Mouse (Mus musculus): ENCODE results near the gene Psme1. TPM values are rescaled to one million over a fixed set of nuclear protein-coding genes. Genes with fewer than 3 reads are reported as not detected.
A peak's percentile ranks its signal among the peaks of the same experiment; 100 is the strongest.

Psme1 gene
- polyA plus RNA-seq, 1 experiment = not detected

DNA sequence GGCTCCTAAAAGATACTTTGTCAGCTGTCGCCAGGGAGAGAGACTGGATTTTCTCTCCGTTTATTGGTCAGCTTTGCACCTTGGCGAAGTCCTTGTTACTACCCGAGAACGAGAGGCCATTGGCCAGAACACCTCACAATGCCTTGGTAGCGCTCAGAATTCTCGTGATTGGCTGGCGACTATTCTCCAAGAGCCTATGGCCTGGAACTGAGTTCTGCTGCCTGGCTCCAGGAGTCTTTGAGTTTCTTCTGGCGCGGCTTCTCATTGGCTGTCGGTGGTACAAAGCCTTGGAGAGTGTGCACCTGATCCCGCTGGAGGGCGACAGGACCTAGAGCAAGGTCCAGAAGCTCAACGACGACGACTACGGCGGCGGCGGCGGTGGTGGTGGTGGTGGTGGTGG is 39.9 kb downstream of the Psme1 start, which contains the start of gene Rec8:
Gene Rec8 (plus strand): TSS at position 216 of the 400 bp plus-strand sequence.
- TF ChIP-seq POLR2A (IDR thresholded peaks at IDR 0.05; ENCODE audit: insufficient read depth, low read depth, low read length) (no peak), CTCF (IDR thresholded peaks at IDR 0.05; ENCODE audit: insufficient read depth, low read depth, low read length) (no peak)
- no peak within 1 kb of the TSS for H3K27ac ChIP-seq (ENCODE audit: insufficient read depth, low read depth, low read length)
- peak within 1 kb of the TSS; percentile 12 for H3K4me3 ChIP-seq (ENCODE audit: insufficient read depth, low read depth, low read length)
- 32% methylated on average over 21 of the region's 21 CpGs for WGBS
- H3K4me1 ChIP-seq (ENCODE audit: control insufficient read depth, insufficient read depth, low read length) = no peaks in the 10 kb centered on the region

DNA sequence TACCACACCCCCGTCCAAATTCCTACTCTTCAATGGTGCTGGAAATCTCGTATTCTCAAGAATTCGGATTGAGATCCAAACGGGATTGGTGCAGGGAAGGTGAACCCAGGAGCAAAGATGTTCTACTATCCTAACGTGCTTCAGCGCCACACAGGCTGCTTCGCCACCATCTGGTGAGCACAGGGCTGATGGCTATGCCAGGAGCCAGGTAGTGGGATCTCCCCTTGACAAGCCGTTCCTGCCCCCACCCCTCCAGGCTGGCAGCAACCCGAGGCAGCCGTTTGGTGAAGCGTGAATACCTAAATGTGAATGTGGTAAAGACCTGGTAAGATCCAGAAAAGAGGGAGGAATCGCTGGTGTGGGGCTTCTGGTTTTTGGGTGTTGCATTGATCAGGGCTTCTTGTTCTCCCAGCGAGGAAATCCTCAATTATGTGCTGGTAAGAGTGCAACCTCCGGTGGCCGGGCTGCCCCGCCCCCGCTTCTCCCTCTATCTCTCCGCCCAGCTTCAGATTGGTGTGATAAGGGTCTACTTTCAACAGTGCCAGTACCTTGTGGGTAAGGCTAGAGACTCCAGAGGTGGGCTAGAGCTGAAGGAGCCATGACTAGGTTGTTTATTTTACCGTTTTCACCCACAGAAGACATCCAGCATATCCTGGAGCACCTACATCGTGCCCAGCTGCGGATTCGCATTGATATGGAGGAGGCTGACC is 40.7 kb downstream of the Psme1 start:
- H3K4me3 ChIP-seq (ENCODE audit: insufficient read depth, low read depth, low read length) = peak overlapping the region; percentile 12
- TF ChIP-seq CTCF (IDR thresholded peaks at IDR 0.05; ENCODE audit: insufficient read depth, low read depth, low read length) (no peak), POLR2A (IDR thresholded peaks at IDR 0.05; ENCODE audit: insufficient read depth, low read depth, low read length) (no peak)
- H3K27ac ChIP-seq (ENCODE audit: insufficient read depth, low read depth, low read length) = no peak overlapping the region
- WGBS = 55% methylated on average over 22 of the region's 22 CpGs
- H3K4me1 ChIP-seq (ENCODE audit: control insufficient read depth, insufficient read depth, low read length) = no peaks in the 10 kb centered on the region

DNA sequence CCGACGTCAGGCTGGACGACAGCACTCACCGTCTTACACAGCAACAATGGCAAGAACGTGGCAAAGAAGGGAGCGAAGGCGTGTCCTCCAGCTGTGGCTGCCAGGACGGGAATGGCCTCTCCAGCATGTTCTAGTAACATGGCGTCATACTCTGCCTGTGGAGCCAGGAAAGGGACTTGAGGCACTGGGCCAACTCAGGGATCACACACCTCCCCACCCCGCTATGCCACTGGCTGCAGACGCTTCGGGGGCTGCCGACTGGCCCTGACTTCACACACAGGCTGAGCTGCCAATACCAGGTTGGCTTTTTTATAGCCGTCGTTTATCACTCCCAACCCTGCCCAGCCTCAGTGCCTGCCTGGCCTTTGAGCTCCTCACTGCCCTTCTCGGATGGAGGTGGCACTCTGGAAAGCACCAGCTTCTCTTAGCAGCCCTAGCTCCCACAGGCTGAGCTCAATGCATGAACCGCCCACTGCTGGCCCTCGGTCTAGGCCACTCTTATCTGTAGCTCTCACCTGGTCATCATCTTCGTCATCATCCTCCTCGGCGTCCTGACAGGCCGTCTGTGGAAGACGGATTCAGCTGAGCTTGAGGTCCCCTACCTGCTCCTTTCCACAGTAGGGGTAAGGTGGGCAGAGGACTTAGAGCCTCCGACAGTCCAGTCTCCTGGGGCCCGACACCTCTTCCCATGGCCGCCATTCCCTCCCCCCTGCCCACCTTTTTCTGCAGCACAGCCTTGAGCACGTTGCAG is 50.3 kb downstream of the Psme1 start:
- 91% methylated on average over 27 of the region's 27 CpGs for WGBS
- Histone ChIP-seq H3K4me1 (ENCODE audit: control insufficient read depth, insufficient read depth, low read length) (no peaks in the 10 kb centered on the region), H3K27ac (ENCODE audit: insufficient read depth, low read depth, low read length) (no peak overlapping the region), H3K4me3 (ENCODE audit: insufficient read depth, low read depth, low read length) (no peak overlapping the region)
- TF ChIP-seq CTCF (IDR thresholded peaks at IDR 0.05; ENCODE audit: insufficient read depth, low read depth, low read length) (no peak), POLR2A (IDR thresholded peaks at IDR 0.05; ENCODE audit: insufficient read depth, low read depth, low read length) (no peak)

DNA sequence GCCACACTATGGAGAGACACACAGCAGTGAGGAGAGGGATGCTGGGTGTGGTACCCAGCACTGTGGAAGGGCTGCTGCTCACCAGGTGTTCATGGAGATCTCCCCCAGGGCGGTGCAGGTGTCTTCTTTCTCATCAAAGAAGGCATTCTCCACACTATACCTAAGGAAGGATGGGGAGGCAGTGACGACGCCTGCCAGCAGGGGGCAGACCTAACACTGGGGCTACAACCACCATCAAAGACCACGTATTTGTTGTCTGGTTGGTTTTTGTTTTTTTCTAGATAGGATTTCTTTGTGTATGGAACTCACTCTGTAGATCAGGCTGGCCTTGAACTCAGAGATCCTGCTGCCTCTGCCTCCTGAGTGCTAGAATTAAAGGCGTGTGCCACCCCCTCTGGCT is 51.4 kb downstream of the Psme1 start:
- TF ChIP-seq POLR2A (IDR thresholded peaks at IDR 0.05; ENCODE audit: insufficient read depth, low read depth, low read length) = no peak
- TF ChIP-seq CTCF (IDR thresholded peaks at IDR 0.05; ENCODE audit: insufficient read depth, low read depth, low read length) = no peak
- no peak overlapping the region for H3K4me3 ChIP-seq (ENCODE audit: insufficient read depth, low read depth, low read length)
- 46% methylated on average over 5 of the region's 5 CpGs for WGBS
- H3K27ac ChIP-seq (ENCODE audit: insufficient read depth, low read depth, low read length) = no peak overlapping the region
- H3K4me1 ChIP-seq (ENCODE audit: control insufficient read depth, insufficient read depth, low read length) = peaks cover 4% of the 10 kb centered on the region; the same call in 1 of the 2 replicates

Other genes with a start within 250 kb of the Psme1 start
- gene Dhrs4, start 99.4 kb upstream of the Psme1 start, polyA plus RNA-seq (2012; ENCODE audit: insufficient read depth, insufficient read length, low replicate concordance, missing spikeins) = not detected in 2 replicates
- gene Carmil3, start 87.5 kb upstream of the Psme1 start, polyA plus RNA-seq (2012; ENCODE audit: insufficient read depth, insufficient read length, low replicate concordance, missing spikeins) = not detected in 2 replicates
- 357 TPM in 1 of 2 replicates, not detected in the other for gene Cpne6, start 67.7 kb upstream of the Psme1 start, polyA plus RNA-seq (2012; ENCODE audit: insufficient read depth, insufficient read length, low replicate concordance, missing spikeins)
- gene Nrl, start 53.1 kb upstream of the Psme1 start, polyA plus RNA-seq (2012; ENCODE audit: insufficient read depth, insufficient read length, low replicate concordance, missing spikeins) = not detected in 2 replicates
- not detected in 2 replicates for gene Pck2, start 37.9 kb upstream of the Psme1 start, polyA plus RNA-seq (2012; ENCODE audit: insufficient read depth, insufficient read length, low replicate concordance, missing spikeins)
- gene Dcaf11, start 18.1 kb upstream of the Psme1 start, polyA plus RNA-seq (2012; ENCODE audit: insufficient read depth, insufficient read length, low replicate concordance, missing spikeins) = not detected in 2 replicates
- not detected in 2 replicates for gene A730061H03Rik, start 17.7 kb upstream of the Psme1 start, polyA plus RNA-seq (2012; ENCODE audit: insufficient read depth, insufficient read length, low replicate concordance, missing spikeins)
- gene Fitm1, start 2.5 kb upstream of the Psme1 start, polyA plus RNA-seq (2012; ENCODE audit: insufficient read depth, insufficient read length, low replicate concordance, missing spikeins) = not detected in 2 replicates
- gene Emc9, start 7.2 kb downstream of the Psme1 start, polyA plus RNA-seq (2012; ENCODE audit: insufficient read depth, insufficient read length, low replicate concordance, missing spikeins) = not detected in 2 replicates
- gene Psme2, start 13.0 kb downstream of the Psme1 start, polyA plus RNA-seq (2012; ENCODE audit: insufficient read depth, insufficient read length, low replicate concordance, missing spikeins) = not detected in 2 replicates
- not detected in 2 replicates for gene Rnf31, start 13.6 kb downstream of the Psme1 start, polyA plus RNA-seq (2012; ENCODE audit: insufficient read depth, insufficient read length, low replicate concordance, missing spikeins)
- gene Irf9, start 25.4 kb downstream of the Psme1 start, polyA plus RNA-seq (2012; ENCODE audit: insufficient read depth, insufficient read length, low replicate concordance, missing spikeins) = not detected in 2 replicates
- gene Rec8, start 39.9 kb downstream of the Psme1 start, polyA plus RNA-seq (2012; ENCODE audit: insufficient read depth, insufficient read length, low replicate concordance, missing spikeins) = not detected in 2 replicates
- not detected in 2 replicates for gene Ipo4, start 57.8 kb downstream of the Psme1 start, polyA plus RNA-seq (2012; ENCODE audit: insufficient read depth, insufficient read length, low replicate concordance, missing spikeins)
- not detected in 2 replicates for gene Gm49378, start 59.8 kb downstream of the Psme1 start, polyA plus RNA-seq (2012; ENCODE audit: insufficient read depth, insufficient read length, low replicate concordance, missing spikeins)
- gene Tm9sf1, start 65.7 kb downstream of the Psme1 start, polyA plus RNA-seq (2012; ENCODE audit: insufficient read depth, insufficient read length, low replicate concordance, missing spikeins) = not detected in 2 replicates
- not detected in 2 replicates for gene Tssk4, start 72.1 kb downstream of the Psme1 start, polyA plus RNA-seq (2012; ENCODE audit: insufficient read depth, insufficient read length, low replicate concordance, missing spikeins)
- not detected in 2 replicates for gene Mdp1, start 82.4 kb downstream of the Psme1 start, polyA plus RNA-seq (2012; ENCODE audit: insufficient read depth, insufficient read length, low replicate concordance, missing spikeins)
- gene Gmpr2, start 93.8 kb downstream of the Psme1 start, polyA plus RNA-seq (2012; ENCODE audit: insufficient read depth, insufficient read length, low replicate concordance, missing spikeins) = not detected in 2 replicates
- not detected in 2 replicates for gene Nedd8, start 94.0 kb downstream of the Psme1 start, polyA plus RNA-seq (2012; ENCODE audit: insufficient read depth, insufficient read length, low replicate concordance, missing spikeins)
- not detected in 2 replicates for gene Tinf2, start 103.7 kb downstream of the Psme1 start, polyA plus RNA-seq (2012; ENCODE audit: insufficient read depth, insufficient read length, low replicate concordance, missing spikeins)
- not detected in 2 replicates for gene Tgm1, start 135.8 kb downstream of the Psme1 start, polyA plus RNA-seq (2012; ENCODE audit: insufficient read depth, insufficient read length, low replicate concordance, missing spikeins)
- not detected in 2 replicates for gene Rabggta, start 144.1 kb downstream of the Psme1 start, polyA plus RNA-seq (2012; ENCODE audit: insufficient read depth, insufficient read length, low replicate concordance, missing spikeins)
- gene Dhrs1, start 167.6 kb downstream of the Psme1 start, polyA plus RNA-seq (2012; ENCODE audit: insufficient read depth, insufficient read length, low replicate concordance, missing spikeins) = not detected in 2 replicates
- gene Nop9, start 167.6 kb downstream of the Psme1 start, polyA plus RNA-seq (2012; ENCODE audit: insufficient read depth, insufficient read length, low replicate concordance, missing spikeins) = not detected in 2 replicates
- not detected in 2 replicates for gene Cideb, start 180.3 kb downstream of the Psme1 start, polyA plus RNA-seq (2012; ENCODE audit: insufficient read depth, insufficient read length, low replicate concordance, missing spikeins)
- not detected in 2 replicates for gene Ltb4r2, start 183.3 kb downstream of the Psme1 start, polyA plus RNA-seq (2012; ENCODE audit: insufficient read depth, insufficient read length, low replicate concordance, missing spikeins)
- gene Ltb4r1, start 187.8 kb downstream of the Psme1 start, polyA plus RNA-seq (2012; ENCODE audit: insufficient read depth, insufficient read length, low replicate concordance, missing spikeins) = not detected in 2 replicates
- not detected in 2 replicates for gene Adcy4, start 206.0 kb downstream of the Psme1 start, polyA plus RNA-seq (2012; ENCODE audit: insufficient read depth, insufficient read length, low replicate concordance, missing spikeins)
- gene Ripk3, start 210.7 kb downstream of the Psme1 start, polyA plus RNA-seq (2012; ENCODE audit: insufficient read depth, insufficient read length, low replicate concordance, missing spikeins) = not detected in 2 replicates
- not detected in 2 replicates for gene Nfatc4, start 245.0 kb downstream of the Psme1 start, polyA plus RNA-seq (2012; ENCODE audit: insufficient read depth, insufficient read length, low replicate concordance, missing spikeins)